9 mouse cellular contexts compared by ENCODE assay signal in the genomic region with DNA sequence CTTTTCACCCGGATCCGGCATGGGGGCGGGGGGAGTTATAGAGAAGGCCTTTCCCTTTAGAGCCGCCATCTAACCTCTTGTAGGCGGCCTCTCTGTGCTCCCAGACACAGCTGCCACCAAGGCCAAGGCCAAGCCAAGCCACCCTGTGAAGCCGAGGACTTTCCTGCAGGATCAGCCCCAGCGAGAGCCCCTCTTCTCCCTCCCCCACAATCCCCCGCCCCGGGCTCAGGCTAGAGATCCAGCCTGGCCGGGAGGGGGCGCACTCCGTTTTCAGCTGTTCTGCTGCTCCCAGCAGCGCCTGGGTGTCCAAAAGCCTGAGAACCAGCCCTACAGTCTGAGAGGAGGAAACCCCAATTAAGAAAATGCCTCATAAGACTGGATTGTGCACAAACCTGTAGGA. TPM values are rescaled to one million over a fixed set of nuclear protein-coding genes. Genes with fewer than 3 reads are reported as not detected.
DNase-seq lines count a peak whose midpoint lies in the region; ATAC-seq and TF ChIP-seq lines count a peak whose summit lies in the region.
"Had no signal": no experiment of that assay in that cellular context is flagged by ENCODE, and none has a peak within 500 bp of the region (broad histone marks: within the 10 kb centered on the region; RNA-seq: fewer than 3 reads in every experiment).

No protein-coding gene starts in this region.

- no peak overlapping the region for H3K27ac ChIP-seq in kidney, embryonic 16.5 days (ENCODE audit: low read length)
- 0 out of 2 replicates have a peak overlapping the region, but pooled peaks have one; percentile 28 for H3K27ac ChIP-seq in embryonic facial prominence, embryonic 15.5 days (replicated peaks)
- no peak overlapping the region for H3K27ac ChIP-seq in liver, embryonic 11.5 days (ENCODE audit: low read depth, low read length)
- H3K27ac ChIP-seq in stomach, postnatal 0 days (replicated peaks): no peak overlapping the region
- H3K27ac ChIP-seq: stomach, embryonic 15.5 days had no signal

- TF ChIP-seq CTCF in stomach, postnatal 0 days (IDR thresholded peaks at IDR 0.05; ENCODE audit: low read depth): peak; percentile 56

- H3K27me3 ChIP-seq in kidney, embryonic 16.5 days (ENCODE audit: insufficient read depth, low read length): no peaks in the 10 kb centered on the region
- no peaks in the 10 kb centered on the region for H3K27me3 ChIP-seq in embryonic facial prominence, embryonic 15.5 days
- H3K27me3 ChIP-seq in liver, embryonic 11.5 days (replicated peaks; ENCODE audit: control insufficient read depth, insufficient read depth, low read length): no peaks in the 10 kb centered on the region
- H3K27me3 ChIP-seq in stomach, postnatal 0 days (ENCODE audit: control insufficient read depth, insufficient read depth, low read length): no peaks in the 10 kb centered on the region
- H3K27me3 ChIP-seq: stomach, embryonic 15.5 days had no signal

- no peaks in the 10 kb centered on the region for H3K9me3 ChIP-seq in kidney, embryonic 16.5 days (ENCODE audit: low read length)
- no peaks in the 10 kb centered on the region for H3K9me3 ChIP-seq in embryonic facial prominence, embryonic 15.5 days (replicated peaks)
- no peaks in the 10 kb centered on the region for H3K9me3 ChIP-seq in liver, embryonic 11.5 days (ENCODE audit: control insufficient read depth, low read length)
- no peaks in the 10 kb centered on the region for H3K9me3 ChIP-seq in stomach, postnatal 0 days (ENCODE audit: control insufficient read depth, low read length)
- H3K9me3 ChIP-seq: stomach, embryonic 15.5 days had no signal

- peak; percentile 72 for ATAC-seq in kidney, embryonic 16.5 days (ENCODE audit: low FRiP score, low TSS enrichment)
- 0 out of 2 replicates have a peak, but pooled peaks have one; percentile 54 for ATAC-seq in embryonic facial prominence, embryonic 15.5 days (ENCODE audit: insufficient number of reproducible peaks, low FRiP score, low TSS enrichment, low read depth)
- ATAC-seq in liver, embryonic 11.5 days (replicated peaks; ENCODE audit: low FRiP score): peak; percentile 67; the same call in 1 of the 2 replicates
- peak; percentile 32; the same call in 1 of the 2 replicates for ATAC-seq in stomach, postnatal 0 days (ENCODE audit: low FRiP score, low TSS enrichment)

- WGBS in kidney, embryonic 16.5 days: 14% methylated on average over 13 of the region's 13 CpGs
- WGBS in embryonic facial prominence, embryonic 15.5 days: 17% methylated on average over 13 of the region's 13 CpGs
- 10% methylated on average over 13 of the region's 13 CpGs for WGBS in liver, embryonic 11.5 days
- WGBS in stomach, postnatal 0 days: 18% methylated on average over 13 of the region's 13 CpGs

- no peak overlapping the region for H3K4me3 ChIP-seq in kidney, embryonic 16.5 days (ENCODE audit: low read length)
- H3K4me3 ChIP-seq in embryonic facial prominence, embryonic 15.5 days (replicated peaks): no peak overlapping the region
- H3K4me3 ChIP-seq in liver, embryonic 11.5 days (ENCODE audit: low read depth, low read length): peak overlapping the region; percentile 35
- H3K4me3 ChIP-seq in stomach, postnatal 0 days (ENCODE audit: low read depth, low read length): no peak overlapping the region
- H3K4me3 ChIP-seq: stomach, embryonic 15.5 days had no signal

- DNase-seq in kidney, adult 9 months: no peak
- peak; percentile 93 for DNase-seq in ZHBTc4 (ENCODE audit: low read depth, low spot score)
- DNase-seq in liver, embryonic 11.5 days (ENCODE audit: low spot score): peak; percentile 69
- DNase-seq in stomach, postnatal 0 days (ENCODE audit: low spot score): peak; percentile 40
- DNase-seq in Muller cell, postnatal 12 days (ENCODE audit: inconsistent ontology term): no peak
- no peak for DNase-seq in left cerebral cortex, adult 9 months (ENCODE audit: low spot score in 2 of 2)

- H3K9ac ChIP-seq in kidney, embryonic 16.5 days (replicated peaks; ENCODE audit: low read length): no peak overlapping the region
- H3K9ac ChIP-seq in embryonic facial prominence, embryonic 15.5 days: no peak overlapping the region
- 0 out of 2 replicates have a peak overlapping the region, but pooled peaks have one; percentile 14 for H3K9ac ChIP-seq in liver, embryonic 11.5 days (ENCODE audit: low read depth, low read length)
- no peak overlapping the region for H3K9ac ChIP-seq in stomach, postnatal 0 days (ENCODE audit: low read length)
- H3K9ac ChIP-seq: stomach, embryonic 15.5 days had no signal

- no peaks in the 10 kb centered on the region for H3K36me3 ChIP-seq in kidney, embryonic 16.5 days (ENCODE audit: insufficient read depth, low read length)
- no peaks in the 10 kb centered on the region for H3K36me3 ChIP-seq in embryonic facial prominence, embryonic 15.5 days
- no peaks in the 10 kb centered on the region for H3K36me3 ChIP-seq in liver, embryonic 11.5 days (ENCODE audit: control insufficient read depth, insufficient read depth, low read length)
- H3K36me3 ChIP-seq in stomach, postnatal 0 days (ENCODE audit: control insufficient read depth, insufficient read depth, low read length): no peaks in the 10 kb centered on the region
- H3K36me3 ChIP-seq: stomach, embryonic 15.5 days had no signal

- peaks cover 6% of the 10 kb centered on the region; the same call in 1 of the 2 replicates for H3K4me1 ChIP-seq in kidney, embryonic 16.5 days (ENCODE audit: insufficient read depth, low read length)
- peaks cover 12% of the 10 kb centered on the region; the same call in 1 of the 2 replicates for H3K4me1 ChIP-seq in embryonic facial prominence, embryonic 15.5 days
- H3K4me1 ChIP-seq in liver, embryonic 11.5 days (replicated peaks; ENCODE audit: control insufficient read depth, insufficient read depth, low read length): 0 out of 2 replicates have a peak, but pooled peaks cover 2% of the 10 kb centered on the region
- H3K4me1 ChIP-seq in stomach, postnatal 0 days (replicated peaks; ENCODE audit: control insufficient read depth, insufficient read depth): no peaks in the 10 kb centered on the region
- H3K4me1 ChIP-seq: stomach, embryonic 15.5 days had no signal

- H3K4me2 ChIP-seq in kidney, embryonic 16.5 days (replicated peaks; ENCODE audit: low read depth, low read length): peak overlapping the region; percentile 38; the same call in 1 of the 2 replicates
- no peak overlapping the region for H3K4me2 ChIP-seq in embryonic facial prominence, embryonic 15.5 days (replicated peaks)
- H3K4me2 ChIP-seq in liver, embryonic 11.5 days: peak overlapping the region; percentile 53
- no peak overlapping the region for H3K4me2 ChIP-seq in stomach, postnatal 0 days (replicated peaks; ENCODE audit: low read depth)
- H3K4me2 ChIP-seq: stomach, embryonic 15.5 days had no signal

- no peak for TF ChIP-seq EP300 in stomach, postnatal 0 days (optimal IDR thresholded peaks at IDR 0.05)

RNA-seq across cellular contexts. Expression of a gene that starts 21.9 kb away (rescaled TPM):
- polyA plus RNA-seq in kidney, embryonic 16.5 days (2015; fragmentation: Nextera tagmentation; extraction: Ambion mirVana): 40.7 and 45.5 TPM in 2 replicates
- 40.5 and 41.5 TPM in 2 replicates for polyA plus RNA-seq in embryonic facial prominence, embryonic 15.5 days (2015; fragmentation: Nextera tagmentation; extraction: Ambion mirVana)
- polyA plus RNA-seq in liver, embryonic 11.5 days (2014; fragmentation: Nextera tagmentation; extraction: Ambion mirVana): 25.4 and 27.0 TPM in 2 replicates
- polyA plus RNA-seq in stomach, postnatal 0 days (2015; fragmentation: Nextera tagmentation; extraction: Ambion mirVana): 12.6 and 18.2 TPM in 2 replicates

Comparison
In these comparisons a context has a peak if more than half of its experiments do, and no peak if none do; other contexts are left out.
1. H3K4me2 ChIP-seq: peak in kidney, embryonic 16.5 days (single experiment) and liver, embryonic 11.5 days (single experiment); none in embryonic facial prominence, embryonic 15.5 days (single experiment) and stomach, postnatal 0 days (single experiment).
2. DNase-seq: peak in ZHBTc4 (single experiment), liver, embryonic 11.5 days (single experiment) and stomach, postnatal 0 days (single experiment); none in kidney, adult 9 months (single experiment), Muller cell, postnatal 12 days (single experiment) and left cerebral cortex, adult 9 months (0 of 2).
3. Peak in every context shown above with its lines, with median percentiles within 50 percentile points of each other: ATAC-seq.